Mouse (Mus musculus) mesoderm, embryonic 11.5 days (tissue): Measurements from ENCODE around the gene Zbtb38.
"Not testable (repeated sequence)": the region's sequence is repeated elsewhere in the genome, so short reads cannot be mapped to it uniquely, and the experiment has no call there.

ENCODE experiments used
- DNase-seq: peaks from one replicate; pipeline ENCODE4 v3.0.0-alpha.2; 2012; ENCODE audit warnings: low read depth, low spot score

Zbtb38 gene

DNA sequence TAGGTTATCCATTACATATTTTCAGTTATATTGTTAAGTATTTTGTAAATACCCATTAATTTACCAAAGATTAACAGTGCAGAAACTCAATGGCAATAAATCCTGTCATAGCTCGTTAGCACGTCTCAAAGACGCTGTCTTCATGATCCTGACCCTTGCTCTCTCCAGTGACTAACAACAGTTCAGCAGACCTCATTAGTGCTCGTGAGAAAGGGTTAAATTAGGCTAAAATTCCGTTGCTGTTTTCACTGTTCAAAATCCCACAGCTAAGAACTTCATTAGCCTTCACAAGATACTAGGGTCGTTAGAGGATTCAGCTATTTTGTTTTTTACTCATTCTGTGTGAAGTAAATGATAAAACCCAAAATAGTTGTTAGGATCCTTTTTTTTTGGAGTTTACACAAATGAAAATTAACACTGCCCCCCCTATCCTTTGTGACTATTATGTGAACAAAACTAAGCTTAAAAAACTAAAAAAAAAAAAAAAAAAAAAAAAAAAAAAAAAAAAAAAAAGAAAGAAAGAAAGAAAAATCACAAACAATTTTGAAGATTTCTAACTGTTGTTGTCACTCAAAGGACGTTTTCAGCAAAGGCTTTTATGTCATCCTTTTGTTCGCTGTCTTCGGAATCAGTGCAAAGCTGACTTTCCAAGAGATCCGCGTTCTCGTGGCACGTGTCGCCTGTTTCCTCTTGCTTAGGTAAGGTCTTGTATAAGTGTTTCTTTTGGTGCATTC is 67.6 kb downstream of the Zbtb38 start:
- DNase-seq = no peak

DNA sequence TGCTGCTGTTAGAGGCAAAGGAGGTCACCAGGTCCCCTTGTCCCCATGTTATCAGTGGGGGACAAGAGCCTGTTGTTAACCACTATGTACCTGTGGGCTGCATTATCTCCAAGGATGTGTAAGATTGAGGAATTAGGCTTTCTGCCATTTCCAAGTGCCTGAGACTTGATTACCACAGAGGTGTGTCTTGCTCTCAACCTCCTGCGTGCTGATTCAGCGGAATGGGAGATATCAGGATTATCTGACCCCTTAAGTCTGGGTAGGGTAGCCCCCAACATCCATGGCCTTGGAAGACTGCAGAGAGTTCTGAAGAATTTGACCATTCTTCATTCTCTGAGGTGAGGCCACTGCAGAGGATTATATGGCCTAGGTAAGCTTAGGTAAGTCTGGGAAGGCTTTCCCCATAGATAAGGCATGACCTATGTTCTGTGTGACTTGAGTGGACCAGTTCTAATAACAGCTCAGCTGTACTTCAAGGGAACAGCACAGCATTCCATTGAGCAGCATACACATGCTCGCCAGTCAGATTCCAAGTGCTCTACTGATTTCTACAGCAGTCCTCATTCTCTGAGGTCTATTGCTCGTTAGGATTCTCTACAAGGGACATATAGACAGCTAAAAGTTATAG is 68.4 kb downstream of the Zbtb38 start:
- DNase-seq = no peak

GRCm38 (mm10) chr9:96678611-96679010 is 74.0 kb downstream of the Zbtb38 start:
- DNase-seq = no peak

GRCm38 (mm10) chr9:96677711-96678110 is 74.9 kb downstream of the Zbtb38 start:
- not testable (repeated sequence) for DNase-seq

DNA sequence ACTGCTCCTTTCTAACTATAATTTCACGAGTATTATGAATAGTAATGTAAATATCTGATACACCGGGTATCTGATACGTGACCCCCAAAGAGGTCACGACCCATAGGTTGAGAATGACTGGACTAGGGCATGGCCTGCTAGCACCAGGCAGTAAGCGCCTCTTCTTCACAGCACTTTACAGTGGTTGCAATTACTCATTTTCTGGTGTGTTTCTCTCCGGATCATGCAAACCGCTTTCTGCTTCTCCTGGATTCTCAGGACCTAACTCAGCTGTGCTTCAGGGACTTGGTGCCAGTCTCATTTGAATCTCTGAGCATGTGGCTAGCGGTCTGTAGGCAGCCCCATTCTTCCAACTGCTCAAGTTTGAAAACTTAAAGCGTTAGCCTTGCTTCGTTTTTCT is 76.0 kb downstream of the Zbtb38 start:
- DNase-seq = no peak

DNA sequence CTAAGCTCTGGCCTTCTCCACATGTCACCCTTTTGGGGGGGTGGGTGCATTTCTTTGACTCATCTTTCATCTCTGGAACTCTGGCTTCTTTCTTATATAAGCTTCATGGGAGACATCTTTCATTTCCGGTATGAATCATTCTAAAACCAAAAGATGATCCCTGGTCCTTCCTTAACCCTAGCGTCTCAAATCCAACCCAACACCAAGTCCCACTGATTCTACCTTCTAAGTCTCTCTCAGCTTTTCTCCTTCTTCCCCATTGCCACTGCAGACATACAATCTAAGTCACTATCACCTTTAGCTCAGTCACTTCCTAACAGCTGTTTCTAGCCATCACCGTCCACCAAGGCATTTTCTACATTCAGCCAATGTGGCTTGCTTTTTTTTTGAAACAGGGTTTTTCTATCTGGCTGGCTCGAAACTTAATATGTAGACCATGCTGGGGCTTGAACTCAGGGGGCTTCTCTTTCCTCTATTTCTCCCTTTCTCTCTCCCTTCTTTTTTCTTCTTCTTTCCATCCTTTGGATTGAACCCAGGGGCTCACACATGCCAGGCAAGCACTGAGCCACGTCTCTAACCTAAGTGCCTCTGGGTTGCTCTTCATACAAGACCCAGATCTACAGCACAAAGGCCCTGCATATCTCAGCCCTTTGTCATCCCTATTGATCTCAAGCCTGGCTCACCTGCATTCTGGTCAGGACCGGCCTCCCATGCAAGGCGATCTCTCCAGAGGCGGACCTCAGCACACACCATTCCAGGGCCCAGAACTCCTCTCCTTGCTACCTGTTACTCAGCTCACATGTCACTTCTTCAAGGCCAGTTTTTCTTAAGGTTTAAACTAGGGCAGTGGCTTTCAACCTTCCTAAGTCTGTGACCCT is 76.6 kb downstream of the Zbtb38 start:
- DNase-seq = no peak

DNA sequence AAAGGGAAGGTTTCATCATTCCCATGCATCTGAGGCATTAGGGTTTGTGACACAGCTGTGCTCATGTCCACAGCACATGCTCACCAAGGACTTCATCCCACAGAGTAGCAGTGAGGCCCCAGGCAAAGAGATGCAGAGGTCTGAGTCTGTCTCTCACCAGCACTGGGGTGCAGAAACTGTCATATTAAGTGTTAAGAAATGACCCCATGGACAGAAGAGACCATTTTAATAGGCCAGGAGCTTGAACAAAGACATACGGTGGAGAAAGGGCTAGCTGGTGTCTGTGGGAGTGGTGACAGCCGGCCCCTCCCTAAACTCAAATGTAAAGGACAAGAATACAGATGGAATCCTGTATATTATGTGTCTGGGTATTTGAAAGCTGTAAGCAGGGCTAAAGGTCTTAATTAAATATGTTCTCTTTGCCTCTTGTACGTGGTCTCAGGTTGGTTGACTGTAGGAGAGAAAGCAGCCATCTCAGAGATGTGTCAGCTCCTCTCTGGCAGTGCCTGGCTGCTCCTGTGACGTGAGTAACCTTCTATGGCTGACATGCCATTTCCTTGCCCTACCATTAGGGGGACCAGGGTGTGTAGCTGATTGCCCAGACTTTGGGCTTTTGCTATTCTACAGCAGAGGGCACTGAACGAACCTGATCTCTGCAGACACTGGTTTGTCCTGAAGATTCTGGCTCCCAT is 77.4 kb downstream of the Zbtb38 start:
- DNase-seq = peak; percentile 56

DNA sequence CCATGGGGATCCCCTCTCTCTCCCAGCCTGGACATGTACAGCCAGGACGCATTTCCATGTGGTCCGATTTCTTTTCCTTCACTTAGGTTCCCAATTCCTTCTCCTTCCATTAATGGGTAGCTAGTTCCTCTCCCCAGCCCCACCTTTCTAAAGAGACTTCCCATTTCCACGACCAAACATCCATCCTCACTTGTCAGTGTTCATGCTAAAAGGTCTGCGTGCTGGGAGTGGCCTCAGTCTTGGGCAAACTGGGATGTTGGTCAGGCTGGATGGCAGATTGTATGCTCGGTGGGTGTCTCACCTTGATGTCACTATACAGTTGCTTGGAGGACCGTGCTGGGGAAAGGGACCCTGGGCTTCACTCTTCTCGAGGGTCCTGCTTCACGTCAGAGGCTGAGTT is 78.3 kb downstream of the Zbtb38 start:
- no peak for DNase-seq

- DNase-seq = no peak
Observed at GRCm38 (mm10) chr9:96672466-96672865, 80.2 kb downstream of the Zbtb38 start.

DNA sequence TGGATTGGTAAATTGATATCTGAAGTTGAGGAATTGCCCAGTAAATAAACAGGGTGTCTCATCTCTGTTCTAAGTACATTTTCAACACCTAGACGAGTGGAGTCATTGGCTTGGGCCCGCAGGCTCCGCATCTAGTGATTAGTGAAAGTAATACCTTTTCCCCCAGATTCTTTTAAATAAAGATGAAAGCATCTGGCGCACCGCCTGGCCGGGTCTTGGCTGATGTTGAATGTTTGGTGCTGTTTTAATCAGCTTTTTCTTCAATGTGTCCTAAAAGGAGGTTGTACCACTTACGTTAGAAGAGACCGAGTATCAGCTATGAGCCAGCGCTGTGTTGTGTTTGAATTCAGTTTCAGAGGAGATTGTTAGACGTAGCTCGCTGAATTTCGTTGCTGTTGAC is 81.4 kb downstream of the Zbtb38 start:
- no peak for DNase-seq

- DNase-seq = peak; percentile 97
Observed at GRCm38 (mm10) chr9:96669877-96670276, 82.8 kb downstream of the Zbtb38 start.

GRCm38 (mm10) chr9:96668628-96669027 is 84.0 kb downstream of the Zbtb38 start:
- peak; percentile 55 for DNase-seq

DNA sequence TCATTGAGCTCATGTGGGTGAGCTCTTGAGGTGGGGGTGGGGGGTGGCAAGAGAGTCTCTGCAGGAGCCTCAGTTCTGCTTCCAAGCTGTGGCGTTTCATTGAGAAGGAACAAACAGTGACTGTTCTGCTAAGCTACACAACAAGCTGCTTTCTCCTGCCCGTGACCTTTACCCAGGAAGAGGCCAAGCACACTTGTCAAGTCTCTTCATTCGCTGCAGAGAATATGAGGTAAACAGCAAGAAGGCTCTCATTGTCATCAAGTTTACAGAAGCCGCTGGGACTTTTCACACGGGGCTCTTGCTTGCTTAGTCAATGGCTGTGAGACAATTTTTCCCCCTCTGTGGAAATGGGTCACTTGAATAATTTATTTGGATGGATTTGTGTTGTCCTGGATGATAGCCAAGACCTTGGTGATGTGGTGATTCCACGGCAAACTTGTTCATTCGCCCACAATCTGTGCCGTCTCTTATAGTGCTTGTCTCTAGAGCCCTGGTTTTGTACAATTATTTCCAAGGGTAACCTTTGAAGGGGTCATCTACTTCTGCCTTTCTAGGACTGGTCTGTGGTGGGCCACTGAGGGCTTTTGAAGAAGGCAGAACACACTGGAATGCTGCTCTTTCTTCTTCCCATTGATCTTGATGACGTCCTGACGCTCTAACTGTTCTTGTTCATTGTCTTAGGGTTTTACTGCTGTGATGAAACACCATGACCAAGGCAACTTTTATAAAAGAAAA is 92.0 kb downstream of the Zbtb38 start:
- peak; percentile 16 for DNase-seq

DNA sequence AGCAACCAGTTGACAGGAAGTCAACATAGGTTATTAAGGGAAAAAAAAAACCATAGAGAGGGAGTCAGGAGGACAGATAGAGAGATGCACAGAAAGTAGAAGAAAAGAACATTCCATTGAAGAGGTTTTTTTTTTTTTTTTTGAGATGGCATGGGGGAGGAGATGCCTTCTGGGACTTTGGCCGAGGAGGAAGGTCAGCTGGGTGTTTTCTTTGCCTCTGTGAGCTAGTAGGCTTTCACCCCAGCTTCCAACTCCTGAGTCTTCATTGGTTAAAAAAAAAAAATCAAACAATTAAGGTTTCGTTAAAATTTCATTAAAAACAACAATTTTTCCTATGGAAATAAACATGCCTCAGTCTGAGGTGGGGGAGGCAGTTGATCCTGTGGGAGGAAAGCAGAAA is 92.8 kb downstream of the Zbtb38 start:
- no peak for DNase-seq

- DNase-seq = no peak
Observed at GRCm38 (mm10) chr9:96653538-96653937, 99.1 kb downstream of the Zbtb38 start.

GRCm38 (mm10) chr9:96652763-96653162 is 99.9 kb downstream of the Zbtb38 start:
- peak; percentile 24 for DNase-seq

DNA sequence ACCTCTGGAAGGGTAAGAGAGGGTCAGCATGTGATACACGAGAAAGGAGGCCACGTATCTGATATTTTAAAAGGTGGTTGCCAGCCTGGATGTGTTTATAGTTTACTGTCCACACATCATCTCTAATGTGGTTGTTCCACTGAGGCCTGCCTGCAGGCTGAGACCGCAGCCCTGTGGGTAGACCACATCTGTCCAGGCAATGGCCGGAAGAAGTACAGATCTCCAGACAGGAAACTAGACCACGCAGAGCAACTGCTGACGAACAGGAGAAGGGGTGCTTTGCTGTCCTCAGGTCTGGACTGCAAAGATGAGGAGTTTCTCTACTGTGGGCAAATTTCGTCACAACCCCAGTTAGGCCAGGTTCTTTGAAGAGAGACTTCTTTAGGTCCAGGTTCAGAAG is 101.8 kb downstream of the Zbtb38 start:
- DNase-seq = no peak

DNA sequence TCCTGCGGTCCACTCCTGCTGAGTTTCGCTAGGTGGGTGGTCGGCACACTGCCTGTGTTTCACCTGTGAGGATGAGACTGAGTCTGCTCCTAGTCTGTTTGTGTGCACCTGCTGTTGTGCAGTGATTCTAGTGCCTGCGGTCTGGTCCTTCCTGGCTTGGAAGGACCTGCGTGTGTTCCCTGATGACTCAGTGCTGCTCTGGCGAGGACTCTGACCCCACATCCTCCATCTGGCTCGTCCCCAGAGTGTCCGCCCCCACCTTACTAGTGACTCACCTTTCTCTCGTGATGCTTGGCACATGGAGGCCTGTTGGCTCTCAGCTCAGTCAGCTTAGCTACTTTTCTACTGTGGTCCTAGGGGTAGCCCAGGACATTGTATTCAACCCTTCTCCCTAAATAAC is 102.7 kb downstream of the Zbtb38 start:
- DNase-seq = no peak

GRCm38 (mm10) chr9:96649362-96649761 is 103.3 kb downstream of the Zbtb38 start:
- DNase-seq = no peak

GRCm38 (mm10) chr9:96646668-96647295 is 105.8 kb downstream of the Zbtb38 start:
- no peak for DNase-seq

DNA sequence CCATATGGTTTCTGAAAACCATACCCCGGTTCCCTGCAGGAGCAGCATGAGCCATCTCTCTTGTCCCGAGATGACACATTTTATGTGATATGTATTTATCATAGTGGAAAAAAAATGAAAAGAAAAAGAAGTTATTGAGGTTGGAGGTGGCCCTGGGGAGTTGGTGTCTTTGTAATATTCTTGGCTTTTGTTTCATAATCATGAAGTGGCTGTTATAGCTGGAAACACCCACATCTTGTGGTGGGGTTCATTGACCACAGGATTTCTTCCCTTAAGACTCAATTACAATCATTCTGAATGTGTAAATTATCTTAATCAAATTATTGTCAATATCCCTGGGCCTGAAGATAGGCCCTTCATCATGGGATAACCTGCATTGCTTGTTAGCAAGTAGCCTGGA is 107.8 kb downstream of the Zbtb38 start:
- DNase-seq = no peak
